Mouse (Mus musculus) naive thymus-derived CD4-positive, alpha-beta T cell, adult 2 months (primary cell): ENCODE results near the gene Clca3a1.

Source experiments
- DNase-seq: peaks from one replicate; pipeline ENCODE4 v3.0.0-alpha.2; 2011; ENCODE audit warnings: low read depth

Gene Clca3a1

DNA sequence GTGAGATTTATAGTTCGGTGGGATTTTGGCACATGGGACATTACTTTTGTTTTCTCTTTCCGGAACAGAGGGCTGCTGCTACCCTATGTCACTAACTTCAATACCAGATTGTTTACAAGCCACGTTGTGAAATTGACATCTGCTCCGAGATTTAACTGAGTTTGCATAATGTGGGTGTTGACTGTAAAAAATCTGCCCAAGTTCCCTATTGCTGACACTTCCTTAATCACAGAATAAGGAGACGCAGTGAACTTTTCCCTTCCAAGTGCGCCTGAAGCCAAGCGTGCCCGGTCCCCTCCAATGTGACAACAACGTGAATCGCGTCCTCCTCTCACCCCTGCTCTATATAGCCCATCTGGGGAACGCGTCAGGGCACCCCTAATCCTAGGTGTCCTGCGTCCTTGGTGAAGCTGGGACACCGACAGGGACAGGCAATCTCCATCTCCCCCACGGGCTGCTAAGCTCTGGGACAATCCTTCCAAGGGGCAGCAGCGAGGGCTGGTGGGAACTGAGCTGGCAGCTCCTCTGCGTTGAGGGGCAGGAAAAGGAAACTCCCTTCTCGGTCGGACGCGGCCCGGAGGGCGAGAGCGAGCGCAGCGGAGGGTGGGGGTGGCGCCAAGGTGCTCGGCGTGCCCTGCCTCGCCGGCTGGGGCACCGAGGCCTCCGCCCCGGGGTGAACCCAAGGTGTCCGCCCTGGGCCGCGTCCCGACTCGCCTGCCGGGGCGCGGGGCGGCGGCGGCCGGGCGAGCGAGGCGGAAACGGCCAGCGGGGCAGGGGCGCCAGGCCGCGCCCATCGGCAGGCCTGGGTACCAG lies 41.5 kb downstream of the Clca3a1 start:
- DNase-seq = peak; percentile 77

DNA sequence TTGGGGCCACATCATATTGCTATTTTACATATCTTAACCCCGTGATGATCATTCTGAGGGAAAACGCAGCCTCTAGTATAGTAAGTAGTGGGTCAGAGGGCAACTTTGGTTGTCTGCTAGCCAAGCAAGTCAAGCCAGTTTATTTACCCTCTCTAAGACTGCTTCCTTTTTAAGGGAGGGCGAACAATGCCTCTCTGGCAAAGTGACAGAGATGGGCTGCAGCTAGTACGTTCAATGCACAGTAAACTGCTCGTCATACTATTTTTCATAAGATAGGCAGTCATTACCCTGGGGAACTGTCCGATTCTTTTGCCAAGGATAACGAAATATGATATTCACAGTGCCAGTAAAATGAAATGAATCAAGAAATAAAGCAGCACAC lies 42.1 kb downstream of the Clca3a1 start:
- DNase-seq = no peak

DNA sequence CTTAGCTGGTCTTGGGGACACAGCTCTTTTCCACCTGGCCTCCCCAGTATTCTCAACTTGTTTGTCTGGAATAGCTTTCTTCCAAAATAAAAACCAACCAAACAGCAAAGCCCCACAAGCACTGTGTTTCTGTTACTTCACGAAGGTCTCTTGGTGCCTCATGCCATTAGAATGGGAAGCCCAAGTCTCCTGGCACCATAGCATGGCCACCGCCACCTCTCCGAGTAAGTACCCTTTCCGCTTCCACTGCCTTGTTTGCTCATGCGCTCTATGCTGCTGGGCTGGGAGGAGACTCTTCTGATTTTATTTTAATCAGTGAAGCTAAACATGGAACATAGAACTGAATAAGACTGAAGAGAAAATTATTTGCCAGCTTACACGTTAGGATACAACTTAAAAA lies 42.9 kb downstream of the Clca3a1 start:
- no peak for DNase-seq

DNA sequence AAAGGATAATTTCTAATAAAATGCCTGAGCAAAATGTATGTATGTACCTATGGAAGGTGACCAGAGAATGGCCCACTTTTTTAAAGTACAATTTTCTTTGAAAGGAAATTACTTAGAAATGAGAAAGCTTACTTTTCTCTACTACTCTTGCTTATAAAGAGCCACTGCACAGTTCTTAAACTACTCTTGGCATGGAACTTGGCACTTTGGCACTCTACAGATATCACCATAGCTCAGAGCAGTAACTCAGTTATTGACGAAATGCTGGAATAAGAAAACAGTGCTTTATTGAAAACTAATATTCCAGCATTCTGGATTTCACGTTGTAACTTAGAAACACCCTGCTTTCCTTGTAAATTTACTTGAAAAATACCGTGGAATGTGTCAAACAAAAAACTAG lies 43.7 kb downstream of the Clca3a1 start:
- DNase-seq = no peak

DNA sequence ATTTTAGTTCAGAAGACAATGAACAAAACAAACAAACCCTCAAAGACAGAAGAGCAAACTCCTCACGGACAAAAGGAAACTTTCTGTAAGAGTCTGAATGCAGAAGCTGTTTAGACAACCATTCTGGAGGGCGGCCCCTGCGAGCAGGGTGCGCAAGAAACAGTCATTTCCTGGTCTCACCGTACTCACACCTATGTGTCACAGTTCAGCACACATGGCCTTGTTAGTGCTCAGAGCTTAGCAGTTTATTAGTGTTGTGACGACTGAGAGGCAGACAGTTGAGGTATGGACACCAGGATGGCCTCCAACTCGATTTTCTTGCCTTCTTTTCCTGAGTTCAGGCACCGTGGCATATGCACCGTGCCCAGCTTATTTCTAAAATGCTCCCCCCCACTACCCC lies 44.9 kb downstream of the Clca3a1 start:
- DNase-seq = no peak

DNA sequence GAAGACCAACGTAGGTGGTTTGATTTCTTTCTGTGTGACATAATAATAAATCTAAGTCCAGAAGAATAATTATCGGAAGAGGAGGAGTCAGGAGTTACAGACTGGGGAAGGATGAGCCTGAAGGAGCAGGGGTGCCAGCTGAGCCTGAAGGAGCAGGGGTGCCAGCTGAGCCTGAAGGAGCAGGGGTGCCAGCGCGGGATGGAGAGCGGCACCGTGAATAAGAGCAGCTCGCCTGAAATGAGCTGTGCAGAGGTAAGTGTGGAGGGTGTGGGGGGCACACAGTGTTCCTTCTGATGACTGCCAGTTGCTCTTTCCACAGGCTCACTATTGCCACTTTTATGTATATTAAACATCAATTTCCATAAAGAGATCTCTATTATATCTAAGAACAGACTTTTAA lies 45.7 kb downstream of the Clca3a1 start:
- no peak for DNase-seq

DNA sequence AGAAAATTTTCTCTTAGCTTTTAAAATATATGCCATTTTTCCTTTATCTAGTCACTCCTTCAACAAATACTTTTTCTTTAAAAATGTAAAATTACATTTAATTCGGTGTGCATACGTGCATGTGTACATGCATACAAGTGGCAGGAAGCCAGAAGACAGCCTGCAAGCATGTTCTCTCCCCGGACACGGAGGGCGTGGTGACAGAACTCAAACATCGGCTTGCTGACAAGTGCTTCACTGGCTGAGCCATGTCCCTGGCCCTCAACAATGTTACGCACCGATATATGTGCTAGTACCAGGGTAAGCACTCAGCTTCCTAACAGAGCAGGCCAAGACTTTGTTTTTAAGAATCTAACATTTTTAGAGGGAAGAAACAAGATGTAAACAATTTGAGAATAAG lies 46.2 kb downstream of the Clca3a1 start:
- peak; percentile 44 for DNase-seq

DNA sequence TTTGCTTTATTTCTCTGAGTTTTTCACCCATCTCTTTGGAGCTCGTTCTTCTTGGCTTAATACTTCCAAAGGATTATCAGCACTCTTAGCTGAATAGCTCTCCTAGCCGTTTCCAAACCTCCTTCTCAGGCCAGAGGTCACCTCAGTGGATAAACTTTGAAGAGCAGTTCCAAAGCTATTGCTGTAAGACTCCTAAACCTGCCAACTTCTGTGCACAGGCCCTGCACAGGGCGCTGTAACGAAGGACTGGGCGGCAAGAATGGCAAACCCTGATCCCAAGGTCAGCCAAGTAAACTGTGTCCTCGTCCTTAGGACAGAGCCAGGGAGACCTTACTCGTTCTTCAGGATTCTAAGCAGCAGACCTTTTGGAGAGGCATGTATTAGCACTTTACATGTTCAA lies 46.7 kb downstream of the Clca3a1 start:
- DNase-seq = no peak

DNA sequence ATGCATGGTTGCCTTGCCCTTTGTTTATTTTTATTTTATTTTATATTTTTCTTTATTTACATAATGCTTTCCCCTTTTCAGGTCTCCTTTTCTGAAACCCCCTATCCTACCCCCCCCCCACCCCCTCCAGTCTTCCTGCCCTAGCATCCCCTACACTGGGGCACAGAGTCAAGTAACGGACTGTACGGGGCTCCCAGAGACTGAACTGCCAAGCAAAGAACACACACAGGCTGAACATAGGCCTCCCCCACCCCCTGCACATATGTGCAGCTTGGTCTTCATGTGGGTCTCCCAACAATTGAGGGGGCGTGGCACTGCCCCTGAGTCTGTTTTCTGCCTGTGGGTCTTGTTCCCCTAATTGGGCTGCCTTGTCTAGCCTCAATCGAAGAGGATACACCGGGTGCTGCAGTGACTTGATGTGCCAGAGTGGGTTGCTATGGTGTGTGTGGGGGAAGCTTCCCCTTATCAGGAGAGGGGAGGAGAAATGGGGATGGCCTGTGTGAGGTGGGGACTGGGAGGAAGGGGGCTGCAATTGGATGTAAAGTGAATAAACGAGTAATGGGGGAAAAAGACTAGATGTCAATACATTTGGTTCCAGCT lies 49.1 kb downstream of the Clca3a1 start:
- DNase-seq = no peak

DNA sequence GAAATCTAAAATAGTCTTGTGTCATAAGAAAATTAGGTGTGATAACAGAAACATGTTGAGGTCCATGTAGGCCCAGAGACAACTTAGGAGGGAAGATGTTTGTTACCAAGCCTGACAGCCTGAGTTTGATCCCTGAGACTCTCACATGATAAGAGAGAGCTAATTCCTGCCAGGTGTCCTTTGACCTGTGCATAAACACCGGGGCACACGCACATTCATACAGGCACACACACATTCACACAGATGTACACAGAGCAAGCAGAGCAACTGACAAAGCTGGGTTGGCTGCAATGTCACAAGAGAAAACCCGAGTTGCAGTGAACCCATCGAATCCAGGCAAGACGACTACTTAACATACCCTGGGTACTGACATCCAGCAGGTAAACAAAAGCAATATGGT lies 52.2 kb downstream of the Clca3a1 start:
- no peak for DNase-seq

DNA sequence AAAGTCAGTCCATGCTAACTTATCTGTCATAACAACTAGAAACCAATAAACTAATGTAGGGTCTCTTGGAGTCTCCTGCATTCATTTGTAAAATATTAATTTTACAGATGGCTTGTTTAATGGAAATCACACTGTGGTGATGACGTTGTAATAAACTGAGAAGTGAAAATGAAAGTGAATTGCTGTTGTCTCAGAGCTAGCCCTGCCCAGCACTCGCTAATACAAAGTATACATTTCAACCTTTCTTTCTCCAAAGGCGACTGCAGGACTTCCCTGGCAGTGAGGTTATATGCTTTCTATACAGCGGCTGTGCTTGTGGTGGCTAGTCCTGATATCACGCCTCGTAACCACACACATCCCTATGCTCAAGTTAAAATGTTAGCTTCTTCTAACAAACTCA lies 56.8 kb downstream of the Clca3a1 start:
- DNase-seq = no peak

DNA sequence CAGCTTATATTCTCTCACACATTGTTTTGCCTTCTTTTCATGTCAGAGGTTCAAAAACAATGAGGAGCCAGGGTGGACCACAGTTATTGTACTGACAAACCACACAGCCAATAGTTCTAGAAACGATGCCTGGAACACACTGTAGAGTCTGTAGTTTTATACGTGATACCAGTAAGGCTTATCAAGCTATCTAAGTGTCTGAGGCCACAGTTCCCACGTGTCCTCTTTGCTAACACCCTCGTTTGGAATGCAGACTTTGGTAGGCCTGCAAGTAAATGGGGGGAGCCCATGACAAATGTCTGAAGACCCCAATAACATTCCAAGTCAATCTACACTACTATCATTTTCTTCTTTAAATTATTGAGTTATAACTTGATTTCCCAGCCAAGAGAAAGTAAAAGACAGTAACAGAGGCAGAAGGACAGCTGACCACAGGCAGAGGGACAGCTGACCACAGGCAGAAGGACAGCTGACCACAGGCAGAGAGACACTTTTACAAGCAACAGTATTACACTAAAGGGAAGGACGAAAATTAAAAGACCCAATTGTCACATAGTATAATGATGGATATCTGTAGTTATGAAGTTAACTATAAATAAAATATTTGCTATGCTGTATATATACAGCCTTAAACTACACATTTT lies 61.9 kb downstream of the Clca3a1 start:
- no peak for DNase-seq

DNA sequence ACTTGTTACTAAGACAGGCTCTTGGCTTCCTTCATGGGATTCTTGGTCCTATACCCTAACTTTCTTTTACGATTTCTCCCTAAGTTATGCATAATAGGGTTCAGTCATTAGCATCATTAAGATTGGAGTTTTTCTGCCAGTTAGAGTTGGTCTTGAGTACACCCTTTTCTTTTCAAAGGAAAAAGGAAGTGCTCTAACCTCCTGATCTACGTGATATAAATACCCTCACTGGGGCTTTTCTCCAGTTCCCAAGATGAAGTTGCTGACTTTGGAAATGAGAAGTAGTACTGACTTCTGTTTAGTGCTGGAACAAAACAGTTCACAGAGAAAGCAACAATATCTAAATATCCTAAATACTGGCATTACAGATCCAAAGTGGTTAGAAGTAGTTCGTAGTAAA lies 62.8 kb downstream of the Clca3a1 start:
- no peak for DNase-seq

DNA sequence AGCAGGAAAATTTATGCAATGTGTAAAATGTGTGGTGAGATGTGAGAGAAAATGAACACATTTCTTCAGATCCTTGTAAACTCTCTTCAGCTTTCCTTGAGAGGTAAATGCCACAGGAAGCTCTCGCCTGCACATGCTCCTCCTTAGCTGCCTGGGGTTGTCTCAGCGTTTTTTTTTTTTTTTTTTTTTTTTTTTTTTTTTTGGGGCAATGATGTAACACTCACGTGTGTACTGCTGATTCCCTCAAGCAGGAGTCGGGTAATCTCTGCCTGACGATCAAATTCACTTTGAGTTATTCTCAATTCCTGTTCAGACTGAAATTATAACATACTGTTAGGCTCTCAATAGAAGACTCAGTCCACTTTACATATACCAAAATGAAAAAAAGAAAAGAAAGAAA lies 63.6 kb downstream of the Clca3a1 start:
- peak; percentile 33 for DNase-seq

DNA sequence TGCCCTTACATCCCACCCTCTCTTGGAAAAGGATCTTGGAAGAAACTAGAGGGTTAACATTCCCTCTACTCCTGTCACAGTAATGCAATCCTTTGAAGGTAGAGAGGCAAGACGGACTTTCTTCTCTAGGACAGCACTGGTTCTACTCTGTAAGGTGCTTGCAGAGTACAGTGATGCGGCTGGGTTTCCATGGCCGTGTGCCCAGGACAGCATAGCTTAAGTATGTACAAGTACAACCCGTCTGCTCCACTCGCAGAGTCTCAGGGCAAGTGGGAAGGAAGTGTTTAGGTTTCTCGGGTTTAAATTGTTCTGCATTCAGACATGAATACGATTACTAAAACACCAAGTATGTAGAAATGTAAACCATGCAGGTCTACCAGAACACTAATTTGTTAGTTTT lies 65.8 kb downstream of the Clca3a1 start:
- no peak for DNase-seq

DNA sequence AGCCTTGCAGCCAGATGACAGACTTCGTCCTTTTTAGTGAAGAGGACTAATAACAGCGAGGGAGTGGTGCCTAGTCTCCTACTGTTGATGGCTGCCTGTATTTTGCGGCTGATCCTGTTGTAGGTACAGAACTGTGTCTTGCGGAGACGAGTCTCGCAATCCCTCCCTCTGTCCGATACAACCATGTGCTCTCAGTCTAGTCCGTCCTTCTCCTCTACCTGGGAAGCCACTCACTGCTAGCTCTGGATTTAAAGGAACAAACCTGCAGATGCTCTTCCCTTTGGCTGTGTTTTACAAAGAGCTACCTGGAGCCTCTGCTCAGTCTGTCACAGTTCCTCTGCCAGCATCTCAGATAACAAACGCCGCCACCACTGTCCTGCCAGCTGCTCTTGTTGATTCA lies 66.7 kb downstream of the Clca3a1 start:
- DNase-seq = no peak

DNA sequence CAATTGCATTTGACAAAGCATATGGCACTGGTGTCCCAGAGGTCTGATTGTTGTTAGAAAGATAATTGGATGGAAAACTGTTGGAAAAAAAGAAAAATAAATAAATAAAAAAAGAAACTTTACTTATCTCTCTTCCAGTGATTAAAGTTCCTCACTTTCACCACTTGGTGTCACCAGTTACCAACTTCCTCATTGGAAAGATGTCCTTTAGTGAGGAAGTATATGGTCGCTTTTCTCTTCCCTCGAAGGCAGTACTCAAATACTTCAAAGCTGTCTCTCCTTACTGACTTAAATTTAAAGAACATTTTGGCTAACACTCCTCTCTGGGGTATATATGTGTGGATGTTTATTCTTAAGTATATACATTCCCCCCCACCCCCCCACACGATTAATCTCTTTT lies 68.7 kb downstream of the Clca3a1 start:
- DNase-seq = peak; percentile 70

DNA sequence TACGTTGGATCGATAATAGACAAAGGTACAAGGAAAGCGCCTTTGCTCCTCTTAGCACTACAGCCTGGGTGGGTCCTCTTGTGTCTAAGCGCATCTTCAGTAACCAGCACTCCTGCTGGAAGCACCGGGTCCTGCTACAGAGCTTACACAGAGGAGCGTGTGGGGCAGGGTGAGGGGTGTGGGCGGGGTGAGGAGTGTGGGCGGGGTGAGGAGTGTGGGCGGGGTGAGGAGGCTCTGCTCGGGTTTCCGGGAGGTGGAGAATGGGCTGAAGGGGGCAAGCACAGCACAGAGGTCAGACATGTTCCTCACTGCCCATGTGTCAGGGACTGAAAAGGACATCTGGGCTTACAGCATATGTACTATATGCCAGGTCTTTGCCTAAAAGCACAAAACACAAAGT lies 71.5 kb downstream of the Clca3a1 start:
- peak; percentile 16 for DNase-seq

DNA sequence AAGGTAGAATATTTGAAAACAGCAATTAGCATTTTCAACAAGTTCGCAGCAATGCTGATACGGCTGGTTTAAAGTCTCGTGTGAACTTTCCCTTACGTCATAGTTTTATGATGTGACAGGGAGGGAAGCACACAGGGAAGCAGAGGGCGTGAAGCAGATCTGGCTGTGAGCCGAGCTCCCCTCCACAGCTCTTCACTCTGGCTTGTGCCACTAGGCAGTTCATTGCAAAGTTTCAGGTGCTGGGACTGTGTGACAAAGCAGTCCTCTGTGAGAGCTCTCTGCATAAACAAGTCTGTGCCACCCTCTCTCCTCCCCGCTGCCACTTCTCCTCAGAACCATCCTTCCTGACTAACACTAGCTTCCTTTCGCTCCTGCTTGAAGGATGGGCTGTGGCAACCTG lies 72.5 kb downstream of the Clca3a1 start:
- DNase-seq = no peak

DNA sequence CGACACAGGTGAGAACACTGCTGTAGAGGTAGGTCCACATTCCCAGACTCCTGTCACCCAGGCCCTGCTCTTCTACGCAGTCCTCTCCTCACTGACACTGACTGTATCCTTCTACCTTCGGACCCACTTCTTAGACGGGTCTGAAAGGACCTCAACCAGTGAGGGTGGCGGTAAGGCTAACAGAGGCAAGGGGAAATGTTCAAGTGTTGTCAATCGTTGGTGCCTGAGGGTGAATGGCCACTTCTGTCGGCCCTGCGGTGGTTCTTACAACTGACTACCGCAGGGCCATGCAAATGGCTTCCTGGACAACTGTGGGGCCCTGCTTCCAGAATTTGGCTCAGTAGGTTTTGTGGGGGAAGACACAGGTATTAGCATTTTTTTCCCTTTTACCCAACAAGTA lies 73.2 kb downstream of the Clca3a1 start:
- no peak for DNase-seq

DNA sequence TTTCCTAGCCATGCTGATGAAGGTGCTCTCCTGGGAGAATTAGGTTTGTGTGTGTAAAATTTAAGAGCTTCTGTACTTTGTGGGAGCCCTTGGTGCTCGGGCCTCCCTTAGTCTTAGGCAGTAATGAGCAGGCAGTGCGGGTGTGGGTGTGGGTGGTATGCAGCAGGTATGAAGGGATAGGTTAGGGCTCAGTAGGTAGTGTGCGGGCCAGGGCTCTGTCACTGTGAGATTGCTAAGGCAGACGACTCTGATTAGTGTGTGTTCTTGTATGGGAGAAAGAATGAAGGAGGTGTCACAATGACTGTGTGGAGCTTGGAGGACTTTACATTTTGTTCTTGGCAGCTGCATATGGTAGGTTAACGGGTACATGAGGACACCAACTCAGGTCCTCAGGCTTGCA lies 74.6 kb downstream of the Clca3a1 start:
- DNase-seq = no peak

DNA sequence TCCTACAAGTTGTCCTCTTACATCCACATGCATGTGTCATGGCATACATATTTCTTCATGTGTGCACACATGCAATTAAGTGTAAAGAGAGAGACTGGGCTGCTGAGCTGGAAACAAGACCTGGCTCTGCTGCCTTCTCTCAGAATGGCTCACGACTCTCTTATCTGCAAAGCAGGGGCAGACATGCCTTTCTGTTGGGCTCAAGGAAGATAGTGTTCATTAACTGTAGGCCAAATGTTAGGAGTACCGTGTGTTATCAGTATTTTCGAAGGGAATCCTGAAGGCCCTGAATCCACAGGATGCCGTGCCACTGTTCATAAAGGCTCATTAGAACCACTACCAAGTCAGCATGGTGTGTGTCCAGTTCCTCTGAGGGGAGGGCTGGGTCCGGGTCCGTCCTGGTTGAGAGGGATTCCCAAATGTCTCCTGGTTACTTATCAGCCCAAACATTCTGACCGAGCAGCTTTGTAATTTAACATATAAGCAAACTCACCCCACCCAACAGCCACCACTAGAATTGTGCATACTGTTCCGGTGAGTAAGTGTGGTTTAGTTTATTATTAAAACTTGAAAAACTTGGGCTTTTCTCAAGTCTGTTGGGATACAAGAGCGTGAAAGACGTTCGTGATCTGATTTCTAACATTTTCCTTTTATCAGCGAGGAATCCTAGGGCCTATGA lies 77.5 kb downstream of the Clca3a1 start:
- no peak for DNase-seq

DNA sequence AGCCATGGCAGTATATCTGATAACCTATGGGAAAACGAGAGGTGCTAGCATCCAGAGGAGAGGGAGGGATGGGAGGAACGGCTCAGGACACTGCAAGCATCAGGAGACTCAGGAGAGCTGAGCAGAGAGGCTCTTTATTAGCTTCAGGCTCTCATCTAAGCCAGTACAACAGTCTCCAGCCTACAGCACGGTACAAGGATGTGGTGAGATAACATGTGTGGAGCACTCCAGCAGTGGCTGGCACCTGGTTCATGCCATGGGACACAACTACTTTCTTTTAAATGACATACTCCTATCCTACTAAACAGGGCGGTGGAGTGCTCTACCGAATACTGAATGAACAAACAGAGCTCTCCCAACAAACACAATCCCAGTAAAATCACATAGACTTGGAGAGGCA lies 79.2 kb downstream of the Clca3a1 start:
- no peak for DNase-seq
